8 mouse cellular contexts compared by ENCODE assay signal in genomic region chr17:21845545-21846321, GRCm38 (mm10). TPM values are rescaled to one million over a fixed set of nuclear protein-coding genes. Genes with fewer than 3 reads are reported as not detected.
A peak's percentile ranks its signal among the peaks of the same experiment; 100 is the strongest.
DNase-seq lines count a peak whose midpoint lies in the region; ATAC-seq lines count a peak whose summit lies in the region.

TSS of gene Zfp820 (minus strand) at chr17:21845772.

- H3K36me3 ChIP-seq in hindbrain, embryonic 16.5 days (ENCODE audit: control insufficient read depth, insufficient read depth, low read length), result no peaks in the 10 kb centered on the region

- WGBS in hindbrain, embryonic 16.5 days, result 3% methylated on average over 22 of the region's 22 CpGs

- DNase-seq in WW6 (ENCODE audit: low read depth, low spot score), result peak; percentile 85
- peak; percentile 4 to 11 for DNase-seq in gastrocnemius, adult 8-10 months (ENCODE audit: low spot score in 2 of 2)
- DNase-seq in left cerebral cortex, adult 8-10 months (ENCODE audit: low spot score in 2 of 2), result peak; percentile 5 to 6
- DNase-seq in right cerebral cortex, postnatal 14 days, result peak; percentile 14

- peak within 1 kb of the TSS; percentile 83 for H3K9ac ChIP-seq in hindbrain, embryonic 16.5 days (ENCODE audit: low read depth, low read length)

- H3K4me3 ChIP-seq in hindbrain, embryonic 16.5 days (ENCODE audit: low read length), result peak within 1 kb of the TSS; percentile 77

- ATAC-seq in common myeloid progenitor, adult 5-6 weeks (replicated peaks; ENCODE audit: low read depth, poor library complexity, severe bottlenecking), result peak; percentile 97
- peak; percentile 99 for ATAC-seq in hindbrain, embryonic 16.5 days
- peak; percentile 77 for ATAC-seq in megakaryocyte, adult 5-6 weeks (ENCODE audit: poor library complexity, severe bottlenecking)
- no peak for ATAC-seq in inflammation-experienced regulatory T-cells, adult 6 months

- peak within 1 kb of the TSS; percentile 44; the same call in 1 of the 2 replicates for H3K27ac ChIP-seq in hindbrain, embryonic 16.5 days (ENCODE audit: low read depth, low read length)

- H3K27me3 ChIP-seq in hindbrain, embryonic 16.5 days (replicated peaks; ENCODE audit: control insufficient read depth, insufficient read depth, low read length), result no peaks in the 10 kb centered on the region

- H3K4me2 ChIP-seq in hindbrain, embryonic 16.5 days (ENCODE audit: low read length), result peak within 1 kb of the TSS; percentile 79

- H3K4me1 ChIP-seq in hindbrain, embryonic 16.5 days (ENCODE audit: control insufficient read depth, insufficient read depth, low read depth, low read length), result peaks cover 3% of the 10 kb centered on the region

- no peaks in the 10 kb centered on the region for H3K9me3 ChIP-seq in hindbrain, embryonic 16.5 days (ENCODE audit: control insufficient read depth, low read length)

RNA-seq across cellular contexts. Expression of gene Zfp820, which starts in this region (rescaled TPM):
- 9.8 and 11.1 TPM in 2 replicates for total RNA-seq in common myeloid progenitor, adult 5-6 weeks (2017)
- under 1 TPM; 0.32 to 0.43 (median 0.34) TPM for total RNA-seq in gastrocnemius, adult 8-10 months (2022)
- polyA plus RNA-seq in hindbrain, embryonic 16.5 days (2015; fragmentation: Nextera tagmentation; extraction: Ambion mirVana), result 1.9 and 2.4 TPM in 2 replicates
- total RNA-seq in left cerebral cortex, adult 8-10 months (2022), result under 1 TPM; 0.43 to 0.80 (median 0.58) TPM
- total RNA-seq in megakaryocyte, adult 5-6 weeks (2015), result 0.47 and 1.4 TPM in 2 replicates
- total RNA-seq in megakaryocyte, adult 5-6 weeks (2017), result 0.55 and 0.94 TPM in 2 replicates
- polyA plus RNA-seq in inflammation-experienced regulatory T-cells, adult 6 months (2017; shearing (Covaris generic)), result under 1 TPM; 0.17 to 0.84 (median 0.70) TPM

Comparison
In these comparisons a context has a peak if more than half of its experiments do, and no peak if none do; other contexts are left out.
1. Peak in DNase-seq in gastrocnemius, adult 8-10 months; RNA of the gene not detected or under 1 TPM.
2. Peak in DNase-seq in left cerebral cortex, adult 8-10 months; RNA of the gene not detected or under 1 TPM.
3. DNase-seq: peak in every context shown above with its lines; median percentile 85 in WW6; 14 in right cerebral cortex, postnatal 14 days; 8 in gastrocnemius, adult 8-10 months; 6 in left cerebral cortex, adult 8-10 months.